In genomic region chr2:157066731-157067430, GRCm38 (mm10) we compare ENCODE assay signal across 26 mouse cellular contexts. TPM values are rescaled to one million over a fixed set of nuclear protein-coding genes. Genes with fewer than 3 reads are reported as not detected.
DNase-seq lines count a peak whose midpoint lies in the region; ATAC-seq and TF ChIP-seq lines count a peak whose summit lies in the region.
"Had no signal": no experiment of that assay in that cellular context is flagged by ENCODE, and none has a peak within 500 bp of the region (broad histone marks: within the 10 kb centered on the region; RNA-seq: fewer than 3 reads in every experiment).

No protein-coding gene starts in this region.

- no peak for TF ChIP-seq CTCF in cerebellum, adult 2 months (IDR thresholded peaks at IDR 0.05; ENCODE audit: borderline replicate concordance, insufficient read depth, low read depth, low read length)
- no peak for TF ChIP-seq CTCF in liver, postnatal 0 days (IDR thresholded peaks at IDR 0.05; ENCODE audit: low read depth)
- TF ChIP-seq CTCF in heart, postnatal 0 days (IDR thresholded peaks at IDR 0.05; ENCODE audit: low read depth), result no peak

- peaks cover 89% of the 10 kb centered on the region for H3K4me1 ChIP-seq in cerebellum, adult 2 months (ENCODE audit: control insufficient read depth, insufficient read depth, low read length)
- peaks cover 91% of the 10 kb centered on the region for H3K4me1 ChIP-seq in heart, embryonic 13.5 days
- H3K4me1 ChIP-seq in heart, embryonic 10.5 days, result peaks cover 86% of the 10 kb centered on the region
- H3K4me1 ChIP-seq in liver, embryonic 12.5 days, result peaks cover 62% of the 10 kb centered on the region
- H3K4me1 ChIP-seq in liver, postnatal 0 days (ENCODE audit: insufficient read depth), result peaks cover 55% of the 10 kb centered on the region
- peaks cover 84% of the 10 kb centered on the region for H3K4me1 ChIP-seq in heart, postnatal 0 days (ENCODE audit: control insufficient read depth, insufficient read depth)

- H3K4me2 ChIP-seq in heart, embryonic 13.5 days, result no peak overlapping the region
- H3K4me2 ChIP-seq in liver, embryonic 12.5 days, result no peak overlapping the region
- no peak overlapping the region for H3K4me2 ChIP-seq in liver, postnatal 0 days (ENCODE audit: low read depth, low read length)
- H3K4me2 ChIP-seq in heart, postnatal 0 days (ENCODE audit: low read depth, low read length), result no peak overlapping the region
- H3K4me2 ChIP-seq: hindbrain, embryonic 13.5 days; limb, embryonic 12.5 days; liver, embryonic 13.5 days; midbrain, embryonic 13.5 days had no signal

- no peaks in the 10 kb centered on the region for H3K9me3 ChIP-seq in heart, embryonic 13.5 days
- H3K9me3 ChIP-seq in heart, embryonic 10.5 days, result no peaks in the 10 kb centered on the region
- H3K9me3 ChIP-seq in liver, embryonic 12.5 days (replicated peaks), result no peaks in the 10 kb centered on the region
- no peaks in the 10 kb centered on the region for H3K9me3 ChIP-seq in liver, postnatal 0 days (ENCODE audit: low read length)
- no peaks in the 10 kb centered on the region for H3K9me3 ChIP-seq in heart, postnatal 0 days (replicated peaks; ENCODE audit: control insufficient read depth, low read length)
- H3K9me3 ChIP-seq: hindbrain, embryonic 13.5 days; limb, embryonic 12.5 days; liver, embryonic 13.5 days; midbrain, embryonic 13.5 days had no signal

- H3K36me3 ChIP-seq in heart, embryonic 13.5 days, result 0 out of 2 replicates have a peak, but pooled peaks cover 4% of the 10 kb centered on the region
- peaks cover 7% of the 10 kb centered on the region; the same call in 1 of the 2 replicates for H3K36me3 ChIP-seq in heart, embryonic 10.5 days
- H3K36me3 ChIP-seq in liver, embryonic 12.5 days, result no peaks in the 10 kb centered on the region
- H3K36me3 ChIP-seq in liver, postnatal 0 days (replicated peaks; ENCODE audit: insufficient read depth, low read length), result no peaks in the 10 kb centered on the region
- H3K36me3 ChIP-seq in heart, postnatal 0 days (replicated peaks; ENCODE audit: control insufficient read depth, insufficient read depth, low read length), result no peaks in the 10 kb centered on the region
- H3K36me3 ChIP-seq: hindbrain, embryonic 13.5 days; liver, embryonic 13.5 days had no signal

- TF ChIP-seq POLR2A in cerebellum, adult 2 months (IDR thresholded peaks at IDR 0.05; ENCODE audit: borderline replicate concordance, insufficient read depth, low read length), result no peak

- TF ChIP-seq EP300 in liver, postnatal 0 days (IDR thresholded peaks at IDR 0.05; ENCODE audit: low read depth), result no peak
- no peak for TF ChIP-seq EP300 in heart, postnatal 0 days (IDR thresholded peaks at IDR 0.05; ENCODE audit: low read depth)

- no peaks in the 10 kb centered on the region for H3K27me3 ChIP-seq in cerebellum, adult 2 months (ENCODE audit: control insufficient read depth, insufficient read depth, low read length)
- H3K27me3 ChIP-seq in heart, embryonic 13.5 days (replicated peaks), result no peaks in the 10 kb centered on the region
- H3K27me3 ChIP-seq in heart, embryonic 10.5 days (ENCODE audit: insufficient read depth, poor library complexity, severe bottlenecking), result no peaks in the 10 kb centered on the region
- no peaks in the 10 kb centered on the region for H3K27me3 ChIP-seq in liver, embryonic 12.5 days (replicated peaks)
- H3K27me3 ChIP-seq in liver, postnatal 0 days (ENCODE audit: insufficient read depth, low read length), result no peaks in the 10 kb centered on the region
- H3K27me3 ChIP-seq in heart, postnatal 0 days (ENCODE audit: control insufficient read depth, insufficient read depth, low read length), result no peaks in the 10 kb centered on the region
- H3K27me3 ChIP-seq: hindbrain, embryonic 13.5 days; limb, embryonic 12.5 days; liver, embryonic 13.5 days; midbrain, embryonic 13.5 days had no signal

- ATAC-seq in heart, embryonic 13.5 days (ENCODE audit: extremely low read depth, insufficient number of reproducible peaks, low FRiP score, low TSS enrichment), result no peak
- no peak for ATAC-seq in liver, embryonic 12.5 days
- no peak for ATAC-seq in liver, postnatal 0 days
- no peak for ATAC-seq in heart, postnatal 0 days (ENCODE audit: insufficient read depth, low read depth)
- ATAC-seq: forebrain, embryonic 16.5 days; midbrain, embryonic 13.5 days had no signal

- 27% methylated on average over 7 of the region's 7 CpGs for WGBS in cerebellum, adult 2 months
- WGBS in heart, embryonic 13.5 days, result 73% methylated on average over 7 of the region's 7 CpGs
- 72% methylated on average over 7 of the region's 7 CpGs for WGBS in heart, embryonic 10.5 days
- 60% methylated on average over 7 of the region's 7 CpGs for WGBS in liver, embryonic 12.5 days (ENCODE audit: insufficient replicate concordance)
- WGBS in liver, postnatal 0 days (ENCODE audit: insufficient replicate concordance), result 66% methylated on average over 7 of the region's 7 CpGs
- 73% methylated on average over 7 of the region's 7 CpGs for WGBS in heart, postnatal 0 days

- 0 out of 2 replicates have a peak overlapping the region, but pooled peaks have one; percentile 29 for H3K9ac ChIP-seq in heart, embryonic 13.5 days
- H3K9ac ChIP-seq in liver, embryonic 12.5 days, result no peak overlapping the region
- no peak overlapping the region for H3K9ac ChIP-seq in liver, postnatal 0 days (replicated peaks)
- no peak overlapping the region for H3K9ac ChIP-seq in heart, postnatal 0 days (replicated peaks; ENCODE audit: low read depth, low read length)
- H3K9ac ChIP-seq: hindbrain, embryonic 13.5 days; limb, embryonic 12.5 days; liver, embryonic 13.5 days; midbrain, embryonic 13.5 days had no signal

- no peak overlapping the region for H3K4me3 ChIP-seq in cerebellum, adult 2 months (replicated peaks; ENCODE audit: insufficient read depth, low read depth, low read length)
- H3K4me3 ChIP-seq in heart, embryonic 13.5 days, result no peak overlapping the region
- no peak overlapping the region for H3K4me3 ChIP-seq in heart, embryonic 10.5 days
- no peak overlapping the region for H3K4me3 ChIP-seq in liver, embryonic 12.5 days
- no peak overlapping the region for H3K4me3 ChIP-seq in liver, postnatal 0 days (ENCODE audit: low read depth, low read length)
- no peak overlapping the region for H3K4me3 ChIP-seq in heart, postnatal 0 days (ENCODE audit: low read depth, low read length)
- H3K4me3 ChIP-seq: hindbrain, embryonic 13.5 days; limb, embryonic 12.5 days; liver, embryonic 13.5 days; midbrain, embryonic 13.5 days had no signal

- H3K27ac ChIP-seq in cerebellum, adult 2 months (ENCODE audit: insufficient read depth, low read length), result peak overlapping the region; percentile 85
- H3K27ac ChIP-seq in heart, embryonic 13.5 days (replicated peaks), result peak overlapping the region; percentile 93
- H3K27ac ChIP-seq in heart, embryonic 10.5 days, result no peak overlapping the region; the same call in 1 of the 2 replicates
- 0 out of 2 replicates have a peak overlapping the region, but pooled peaks have one; percentile 5 for H3K27ac ChIP-seq in liver, embryonic 12.5 days
- H3K27ac ChIP-seq in liver, postnatal 0 days (ENCODE audit: low read depth), result no peak overlapping the region
- peak overlapping the region; percentile 91 for H3K27ac ChIP-seq in heart, postnatal 0 days (ENCODE audit: low read depth)
- H3K27ac ChIP-seq: hindbrain, embryonic 13.5 days; liver, embryonic 13.5 days; midbrain, embryonic 13.5 days had no signal

- peak; percentile 35 to 52 for DNase-seq in cerebellum, adult 2 months
- DNase-seq in cerebellum, postnatal 36 days, result no peak
- no peak for DNase-seq in heart, embryonic 10.5 days (ENCODE audit: low spot score)
- no peak for DNase-seq in liver, postnatal 0 days
- no peak for DNase-seq in heart, postnatal 0 days (ENCODE audit: low spot score)
- DNase-seq in T-cell, adult 2 months (ENCODE audit: low spot score), result no peak
- DNase-seq: B cell, adult 2 months; kidney, postnatal 4 days; liver, embryonic 13.5 days; thymus, postnatal 14 days had no signal

RNA-seq across cellular contexts. Expression of gene Soga1, which starts 12.2 kb away (rescaled TPM):
- 38.3 and 50.1 TPM in 2 replicates for polyA plus RNA-seq in cerebellum, adult 2 months (2012; rRNA removed)
- 2.6 TPM in 2 replicates for polyA plus RNA-seq in heart, embryonic 13.5 days (2015; fragmentation: Nextera tagmentation; extraction: Ambion mirVana)
- 2.2 and 3.9 TPM in 2 replicates for polyA plus RNA-seq in heart, embryonic 10.5 days (2016; fragmentation: Nextera tagmentation; extraction: Ambion mirVana)
- polyA plus RNA-seq in liver, embryonic 12.5 days (2016; fragmentation: Nextera tagmentation; extraction: Ambion mirVana), result 3.4 TPM in 2 replicates
- polyA plus RNA-seq in liver, postnatal 0 days (2015; fragmentation: Nextera tagmentation; extraction: Ambion mirVana), result 0.65 and 1.0 TPM in 2 replicates
- 21.0 and 48.5 TPM in 2 replicates for total RNA-seq in heart, postnatal 0 days (2014; rRNA removed; ENCODE audit: low replicate concordance)
- polyA plus RNA-seq in heart, postnatal 0 days (2015; fragmentation: Nextera tagmentation; extraction: Ambion mirVana), result 1.0 and 1.1 TPM in 2 replicates

RNA-seq across cellular contexts. Expression of gene Tldc2, which starts 20.0 kb away (rescaled TPM):
- polyA plus RNA-seq in cerebellum, adult 2 months (2012; rRNA removed), result 6.0 and 7.1 TPM in 2 replicates
- polyA plus RNA-seq in heart, embryonic 13.5 days (2015; fragmentation: Nextera tagmentation; extraction: Ambion mirVana), result not detected in 2 replicates
- polyA plus RNA-seq in heart, embryonic 10.5 days (2016; fragmentation: Nextera tagmentation; extraction: Ambion mirVana), result not detected in 2 replicates
- polyA plus RNA-seq in liver, embryonic 12.5 days (2016; fragmentation: Nextera tagmentation; extraction: Ambion mirVana), result 0.29 TPM in 1 of 2 replicates, not detected in the other
- polyA plus RNA-seq in liver, postnatal 0 days (2015; fragmentation: Nextera tagmentation; extraction: Ambion mirVana), result not detected in 2 replicates
- not detected in 2 replicates for total RNA-seq in heart, postnatal 0 days (2014; rRNA removed; ENCODE audit: low replicate concordance)
- not detected in 2 replicates for polyA plus RNA-seq in heart, postnatal 0 days (2015; fragmentation: Nextera tagmentation; extraction: Ambion mirVana)
- total RNA-seq: adrenal gland, adult 18-20 months; gastrocnemius, postnatal 4 days; layer of hippocampus, postnatal 10 days; left cerebral cortex, postnatal 10 days; megakaryocyte, adult 5-6 weeks had no signal
- polyA plus RNA-seq: embryonic facial prominence, embryonic 14.5 days; forebrain, embryonic 16.5 days; hindbrain, embryonic 13.5 days; intestine, embryonic 14.5 days; limb, embryonic 12.5 days; liver, embryonic 13.5 days; lung, embryonic 16.5 days; midbrain, embryonic 13.5 days; neural tube, embryonic 14.5 days; testis, adult 2 months had no signal

RNA-seq across cellular contexts. Expression of gene Dsn1, which starts 59.9 kb away (rescaled TPM):
- 4.6 and 4.8 TPM in 2 replicates for polyA plus RNA-seq in cerebellum, adult 2 months (2012; rRNA removed)
- 30.2 and 33.6 TPM in 2 replicates for polyA plus RNA-seq in heart, embryonic 13.5 days (2015; fragmentation: Nextera tagmentation; extraction: Ambion mirVana)
- 43.7 and 44.0 TPM in 2 replicates for polyA plus RNA-seq in heart, embryonic 10.5 days (2016; fragmentation: Nextera tagmentation; extraction: Ambion mirVana)
- 38.7 TPM in 2 replicates for polyA plus RNA-seq in liver, embryonic 12.5 days (2016; fragmentation: Nextera tagmentation; extraction: Ambion mirVana)
- 12.4 and 14.0 TPM in 2 replicates for polyA plus RNA-seq in liver, postnatal 0 days (2015; fragmentation: Nextera tagmentation; extraction: Ambion mirVana)
- total RNA-seq in heart, postnatal 0 days (2014; rRNA removed; ENCODE audit: low replicate concordance), result 28.2 and 47.4 TPM in 2 replicates
- 13.8 TPM in 2 replicates for polyA plus RNA-seq in heart, postnatal 0 days (2015; fragmentation: Nextera tagmentation; extraction: Ambion mirVana)

Comparison
In these comparisons a context has a peak if more than half of its experiments do, and no peak if none do; other contexts are left out.
1. DNase-seq: peak in cerebellum, adult 2 months (2 of 2); none in cerebellum, postnatal 36 days (0 of 2), heart, embryonic 10.5 days (single experiment), liver, postnatal 0 days (single experiment), heart, postnatal 0 days (single experiment) and T-cell, adult 2 months (single experiment).
2. H3K27ac ChIP-seq: peak in cerebellum, adult 2 months (single experiment), heart, embryonic 13.5 days (single experiment), liver, embryonic 12.5 days (single experiment) and heart, postnatal 0 days (single experiment); none in heart, embryonic 10.5 days (single experiment) and liver, postnatal 0 days (single experiment).